Mouse (Mus musculus) G1E (cell line): Measurements from ENCODE around the gene Pde10a.

ENCODE experiments used
- CTCF ChIP-seq: IDR thresholded peaks from 2 replicates; pipeline ENCODE4 v1.5.1; 2012; ENCODE audit warnings: low read depth, low read length, inconsistent platforms, mixed read lengths
- TAL1 ChIP-seq: conservative IDR thresholded peaks from 2 replicates; pipeline ENCODE4 v1.6.1; 2012; ENCODE audit warnings: low read depth, low read length, inconsistent platforms, mixed read lengths

GRCm38 (mm10) chr17:8742772-8743171, 217.6 kb downstream of the Pde10a start:
- TF ChIP-seq TAL1: no peak
- TF ChIP-seq CTCF: no peak
